Mouse (Mus musculus): ENCODE results near the gene Faap24. TPM values are rescaled to one million over a fixed set of nuclear protein-coding genes. Genes with fewer than 3 reads are reported as not detected.

Faap24 gene
- total RNA-seq (2021): 1 to 10 TPM; 7.4 to 8.5 TPM
- long read RNA-seq, transcript Faap24-201 (4 exons, 1,857 nt): major isoform, 11 of 12 reads
- long read RNA-seq, partial matches to known transcripts: 0 of 12 reads
- long read RNA-seq, other reads (novel, unspliced or antisense): 1 of 12 reads

- DNase-seq (ENCODE audit: low spot score in 2 of 2): peak; percentile 98 to 99
These were observed at the start of gene Faap24, which contains the start of gene Cep89 for GRCm38 (mm10) chr7:35396542-35397168. Gene Faap24 (minus strand): TSS chr7:35396836. Gene Cep89 (plus strand): TSS chr7:35397035.

- DNase-seq (ENCODE audit: low spot score in 2 of 2): no peak
These were observed 38.6 kb upstream of the Faap24 start for GRCm38 (mm10) chr7:35435266-35435665.

- DNase-seq (ENCODE audit: low spot score in 2 of 2): no peak
These were observed 31.5 kb upstream of the Faap24 start for GRCm38 (mm10) chr7:35428146-35428545.

- DNase-seq (ENCODE audit: low spot score in 2 of 2): no peak
These were observed 26.4 kb upstream of the Faap24 start for GRCm38 (mm10) chr7:35423071-35423470.

GRCm38 (mm10) chr7:35416654-35416948, 20.0 kb upstream of the Faap24 start:
- DNase-seq (ENCODE audit: low spot score in 2 of 2): no peak

GRCm38 (mm10) chr7:35415801-35416653, 19.4 kb upstream of the Faap24 start:
- DNase-seq (ENCODE audit: low spot score in 2 of 2): no peak

GRCm38 (mm10) chr7:35415226-35415625, 18.6 kb upstream of the Faap24 start:
- no peak for DNase-seq (ENCODE audit: low spot score in 2 of 2)

GRCm38 (mm10) chr7:35401169-35401568, 4.5 kb upstream of the Faap24 start:
- no peak for DNase-seq (ENCODE audit: low spot score in 2 of 2)

GRCm38 (mm10) chr7:35395734-35396456, 741 bp downstream of the Faap24 start:
- peak in 1 of 2 experiments; percentile 31 for DNase-seq (ENCODE audit: low spot score in 2 of 2)

- DNase-seq (ENCODE audit: low spot score in 2 of 2): peak in 1 of 2 experiments; percentile 39
These were observed 3.7 kb downstream of the Faap24 start for GRCm38 (mm10) chr7:35392935-35393334.

- no peak for DNase-seq (ENCODE audit: low spot score in 2 of 2)
These were observed 7.9 kb downstream of the Faap24 start for GRCm38 (mm10) chr7:35388694-35389093.

GRCm38 (mm10) chr7:35386525-35386952, 10.1 kb downstream of the Faap24 start:
- DNase-seq (ENCODE audit: low spot score in 2 of 2): no peak

- no peak for DNase-seq (ENCODE audit: low spot score in 2 of 2)
These were observed 13.8 kb downstream of the Faap24 start for GRCm38 (mm10) chr7:35382706-35383353.

GRCm38 (mm10) chr7:35381861-35382260, 14.8 kb downstream of the Faap24 start:
- DNase-seq (ENCODE audit: low spot score in 2 of 2): no peak

- no peak for DNase-seq (ENCODE audit: low spot score in 2 of 2)
These were observed 16.3 kb downstream of the Faap24 start for GRCm38 (mm10) chr7:35380351-35380750.

- DNase-seq (ENCODE audit: low spot score in 2 of 2): no peak
These were observed 17.0 kb downstream of the Faap24 start for GRCm38 (mm10) chr7:35379492-35380119.

- DNase-seq (ENCODE audit: low spot score in 2 of 2): peak; percentile 27 to 42
These were observed 20.0 kb downstream of the Faap24 start for GRCm38 (mm10) chr7:35376623-35377022.

GRCm38 (mm10) chr7:35374265-35374664, 22.4 kb downstream of the Faap24 start:
- DNase-seq (ENCODE audit: low spot score in 2 of 2): no peak

- DNase-seq (ENCODE audit: low spot score in 2 of 2): no peak
These were observed 23.3 kb downstream of the Faap24 start for GRCm38 (mm10) chr7:35373146-35373989.

Data from layer of hippocampus, postnatal 10 days (tissue).